Mouse (Mus musculus) brown adipose tissue, adult 24 weeks (tissue): Measurements from ENCODE around the gene Thsd4. TPM values are rescaled to one million over a fixed set of nuclear protein-coding genes. Genes with fewer than 3 reads are reported as not detected.

Experiments
- H3K27ac ChIP-seq: fragments of 200-500 bp; replicated peaks from 2 replicates; pipeline ENCODE4 v1.5.1; 2012; ENCODE audit warnings: low read depth, mild to moderate bottlenecking, low read length
- H3K4me1 ChIP-seq: fragments of 200-500 bp; 2 replicates; pipeline ENCODE4 v1.6.1; 2012; ENCODE audit warnings: low read length, mixed read lengths; ENCODE audit not compliant: control insufficient read depth, insufficient read depth, insufficient read length
- H3K4me3 ChIP-seq: fragments of 200-500 bp; 2 replicates; pipeline ENCODE4 v1.5.1; 2012; ENCODE audit warnings: low read depth, mild to moderate bottlenecking, low read length, moderate library complexity; ENCODE audit not compliant: insufficient read depth
- polyA plus RNA-seq: library from polyadenylated mRNA; stranded (reverse); fragments of >200 nt; gene quantifications from 2 replicates; pipeline ENCODE4 v1.2.4, GENCODE M21; 2012; ENCODE audit not compliant: missing spikeins, insufficient read depth, insufficient read length

The Thsd4 gene
- polyA plus RNA-seq, 1 experiment = 0.24 TPM

- H3K4me3 ChIP-seq = no peak overlapping the region
- no peak overlapping the region for H3K27ac ChIP-seq
- no peaks in the 10 kb centered on the region for H3K4me1 ChIP-seq
These were observed 191.9 kb downstream of the Thsd4 start for GRCm38 (mm10) chr9:60329911-60330310.

GRCm38 (mm10) chr9:60324716-60325115, 197.1 kb downstream of the Thsd4 start:
- Histone ChIP-seq H3K4me3 (no peak overlapping the region), H3K4me1 (no peaks in the 10 kb centered on the region), H3K27ac (no peak overlapping the region)

GRCm38 (mm10) chr9:60323435-60323834, 198.4 kb downstream of the Thsd4 start:
- Histone ChIP-seq H3K27ac (no peak overlapping the region), H3K4me3 (no peak overlapping the region), H3K4me1 (no peaks in the 10 kb centered on the region)

- H3K4me3 ChIP-seq = no peak overlapping the region
- H3K4me1 ChIP-seq = peaks cover 15% of the 10 kb centered on the region
- H3K27ac ChIP-seq = no peak overlapping the region
These were observed 204.6 kb downstream of the Thsd4 start for GRCm38 (mm10) chr9:60317291-60317690.

- Histone ChIP-seq H3K4me3 (no peak overlapping the region), H3K27ac (no peak overlapping the region), H3K4me1 (peaks cover 23% of the 10 kb centered on the region)
These were observed 205.3 kb downstream of the Thsd4 start for GRCm38 (mm10) chr9:60316510-60316909.

- no peak overlapping the region for H3K4me3 ChIP-seq
- H3K4me1 ChIP-seq = peaks cover 30% of the 10 kb centered on the region
- H3K27ac ChIP-seq = no peak overlapping the region
These were observed 206.3 kb downstream of the Thsd4 start for GRCm38 (mm10) chr9:60315533-60315932.

- Histone ChIP-seq H3K27ac (no peak overlapping the region), H3K4me3 (no peak overlapping the region), H3K4me1 (peaks cover 37% of the 10 kb centered on the region)
These were observed 208.2 kb downstream of the Thsd4 start for GRCm38 (mm10) chr9:60313661-60314060.

- Histone ChIP-seq H3K27ac (no peak overlapping the region), H3K4me3 (no peak overlapping the region), H3K4me1 (peaks cover 37% of the 10 kb centered on the region)
These were observed 209.2 kb downstream of the Thsd4 start for GRCm38 (mm10) chr9:60312670-60313069.

GRCm38 (mm10) chr9:60311594-60312128, 210.2 kb downstream of the Thsd4 start:
- H3K4me3 ChIP-seq = no peak overlapping the region
- peaks cover 37% of the 10 kb centered on the region for H3K4me1 ChIP-seq
- no peak overlapping the region for H3K27ac ChIP-seq

GRCm38 (mm10) chr9:60310741-60311317, 211.0 kb downstream of the Thsd4 start:
- H3K4me1 ChIP-seq = peaks cover 37% of the 10 kb centered on the region
- no peak overlapping the region for H3K4me3 ChIP-seq
- no peak overlapping the region for H3K27ac ChIP-seq

- Histone ChIP-seq H3K4me3 (no peak overlapping the region), H3K27ac (no peak overlapping the region), H3K4me1 (peaks cover 37% of the 10 kb centered on the region)
These were observed 211.8 kb downstream of the Thsd4 start for GRCm38 (mm10) chr9:60309786-60310711.

GRCm38 (mm10) chr9:60308182-60308581, 213.7 kb downstream of the Thsd4 start:
- H3K4me1 ChIP-seq = peaks cover 31% of the 10 kb centered on the region
- H3K27ac ChIP-seq = no peak overlapping the region
- no peak overlapping the region for H3K4me3 ChIP-seq

GRCm38 (mm10) chr9:60307469-60307868, 214.4 kb downstream of the Thsd4 start:
- peaks cover 24% of the 10 kb centered on the region for H3K4me1 ChIP-seq
- no peak overlapping the region for H3K4me3 ChIP-seq

GRCm38 (mm10) chr9:60306241-60306640, 215.6 kb downstream of the Thsd4 start:
- H3K4me3 ChIP-seq = no peak overlapping the region
- H3K4me1 ChIP-seq = peaks cover 13% of the 10 kb centered on the region
- no peak overlapping the region for H3K27ac ChIP-seq

More at GRCm38 (mm10) chr9:60307469-60307868, 214.4 kb downstream of the Thsd4 start:
- H3K27ac ChIP-seq = no peak overlapping the region

- peaks cover 5% of the 10 kb centered on the region for H3K4me1 ChIP-seq
- no peak overlapping the region for H3K27ac ChIP-seq
- no peak overlapping the region for H3K4me3 ChIP-seq
These were observed 216.5 kb downstream of the Thsd4 start for GRCm38 (mm10) chr9:60305204-60305840.
